Mouse (Mus musculus) midbrain, embryonic 15.5 days (tissue): ENCODE results near the gene Usp10. TPM values are rescaled to one million over a fixed set of nuclear protein-coding genes. Genes with fewer than 3 reads are reported as not detected.
A peak's percentile ranks its signal among the peaks of the same experiment; 100 is the strongest.

Experiments used
- ATAC-seq: fragments of 200-750 bp; cut with Nextera tagmentation; replicated peaks from 2 replicates; pipeline ENCODE4 v1.8.0; 2017; ENCODE audit warnings: moderate TSS enrichment
- H3K27ac ChIP-seq: fragments of 300-500 bp; sonication (generic); 2 replicates; pipeline ENCODE4 v1.5.1; 2015; ENCODE audit warnings: mild to moderate bottlenecking, inconsistent platforms
- H3K27me3 ChIP-seq: fragments of 300-500 bp; sonication (generic); replicated peaks from 2 replicates; pipeline ENCODE4 v1.6.1; 2015; ENCODE audit warnings: inconsistent platforms
- H3K36me3 ChIP-seq: fragments of 300-500 bp; sonication (generic); replicated peaks from 2 replicates; pipeline ENCODE4 v1.6.1; 2015; ENCODE audit warnings: inconsistent platforms
- H3K4me1 ChIP-seq: fragments of 300-500 bp; sonication (generic); 2 replicates; pipeline ENCODE4 v1.6.1; 2015; ENCODE audit warnings: inconsistent platforms
- H3K4me2 ChIP-seq: fragments of 300-500 bp; sonication (generic); 2 replicates; pipeline ENCODE4 v1.6.1; 2015; ENCODE audit warnings: inconsistent platforms, mild to moderate bottlenecking, moderate library complexity
- H3K4me3 ChIP-seq: fragments of 300-500 bp; sonication (generic); 2 replicates; pipeline ENCODE4 v1.5.1; 2015; ENCODE audit warnings: mild to moderate bottlenecking, inconsistent platforms
- H3K9ac ChIP-seq: fragments of 300-500 bp; sonication (generic); 2 replicates; pipeline ENCODE4 v1.6.1; 2015; ENCODE audit warnings: mild to moderate bottlenecking, inconsistent platforms
- H3K9me3 ChIP-seq: fragments of 300-500 bp; sonication (generic); 2 replicates; pipeline ENCODE4 v1.6.1; 2016; ENCODE audit warnings: inconsistent platforms
- WGBS: fragments of 180-500 bp; shearing (Covaris S2); methylation state at CpG from one replicate; pipeline ENCODE4 v1.1.7; 2015; ENCODE audit warnings: mixed read lengths; 5-methylcytosine and 5-hydroxymethylcytosine counted together
- polyA plus RNA-seq: library from polyadenylated mRNA; unstranded; fragments of >200 nt; fragmentation: Nextera tagmentation; extraction: Ambion mirVana; gene quantifications from 2 replicates; pipeline ENCODE4 v1.2.1, GENCODE M21; 2015

Gene Usp10
- polyA plus RNA-seq, 1 experiment from 2014 or later: 151 TPM

DNA sequence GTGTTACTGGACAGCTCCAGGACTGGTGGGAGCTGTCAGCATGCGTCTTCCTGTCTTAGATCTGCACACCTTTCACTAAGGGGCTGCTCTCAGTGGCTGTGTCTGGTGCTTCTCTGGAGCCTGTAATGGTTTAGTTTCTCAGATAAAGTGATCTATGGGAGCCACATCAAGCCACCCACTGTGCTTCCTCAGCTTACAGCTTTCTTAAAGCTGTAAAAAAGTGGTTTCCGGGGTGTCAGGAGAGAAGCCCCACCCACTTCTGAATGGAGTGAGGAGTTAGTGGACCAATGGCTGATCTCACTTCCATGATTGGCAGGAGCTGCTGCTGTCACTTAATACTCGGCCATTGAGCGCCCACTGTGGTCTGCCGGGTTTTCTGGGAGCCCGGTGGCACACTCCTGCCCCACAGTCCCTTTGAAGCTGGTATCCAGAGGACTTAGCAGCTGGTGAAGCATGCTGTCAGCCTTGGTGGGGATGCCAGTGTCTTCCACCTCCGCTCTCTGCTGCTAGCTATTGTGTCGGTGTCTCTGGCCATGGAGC lies 36.2 kb downstream of the Usp10 start:
- no peak for ATAC-seq
- Histone ChIP-seq H3K27ac (no peak overlapping the region), H3K36me3 (peaks cover 26% of the 10 kb centered on the region), H3K9ac (no peak overlapping the region), H3K9me3 (no peaks in the 10 kb centered on the region), H3K4me2 (no peak overlapping the region), H3K4me3 (no peak overlapping the region), H3K27me3 (no peaks in the 10 kb centered on the region), H3K4me1 (peaks cover 9% of the 10 kb centered on the region)
- 76% methylated on average over 8 of the region's 8 CpGs for WGBS

DNA sequence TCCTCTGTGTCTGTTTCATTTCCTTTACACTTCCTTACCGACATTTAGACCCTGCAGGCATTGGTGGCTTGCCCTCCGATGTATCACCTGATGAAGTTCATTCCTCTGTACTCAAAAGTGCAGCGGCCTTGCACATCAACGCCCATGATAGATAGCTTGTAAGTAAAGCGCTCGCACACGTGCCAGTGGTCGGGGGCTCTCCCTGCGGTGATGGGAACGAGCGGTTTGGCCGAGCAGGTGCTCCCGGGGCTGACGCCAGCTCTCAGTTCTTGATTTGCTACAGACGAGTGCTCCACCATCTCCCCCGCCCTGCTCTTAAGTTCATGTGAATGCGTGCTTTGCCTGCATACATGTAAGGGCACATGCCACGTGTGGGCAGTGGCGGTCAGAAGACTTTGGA lies 37.5 kb downstream of the Usp10 start:
- peaks cover 24% of the 10 kb centered on the region for H3K36me3 ChIP-seq
- 86% methylated on average over 19 of the region's 19 CpGs for WGBS
- H3K27me3 ChIP-seq: no peaks in the 10 kb centered on the region
- no peak for ATAC-seq
- no peaks in the 10 kb centered on the region for H3K9me3 ChIP-seq
- H3K9ac ChIP-seq: no peak overlapping the region
- H3K4me2 ChIP-seq: no peak overlapping the region
- peaks cover 9% of the 10 kb centered on the region for H3K4me1 ChIP-seq
- H3K4me3 ChIP-seq: no peak overlapping the region
- no peak overlapping the region for H3K27ac ChIP-seq

DNA sequence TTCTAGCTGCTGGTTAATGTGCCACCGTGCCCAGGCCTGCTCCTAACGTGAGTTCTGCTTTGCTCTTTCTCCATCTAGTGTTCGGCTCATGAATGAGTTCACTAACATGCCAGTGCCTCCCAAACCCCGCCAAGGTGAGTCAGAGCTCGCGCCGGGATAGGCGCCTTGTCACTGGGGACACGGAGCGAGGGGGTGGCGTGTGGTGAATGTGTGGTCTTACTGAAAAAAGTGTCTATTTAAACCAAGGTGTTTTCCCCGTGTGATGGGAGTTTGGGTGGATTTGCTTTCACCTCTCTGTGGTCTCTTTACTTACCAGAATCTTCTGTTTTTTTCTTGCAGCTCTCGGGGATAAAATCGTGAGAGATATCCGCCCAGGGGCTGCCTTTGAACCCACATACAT lies 38.2 kb downstream of the Usp10 start:
- Histone ChIP-seq H3K4me1 (peaks cover 9% of the 10 kb centered on the region), H3K4me2 (no peak overlapping the region), H3K27me3 (no peaks in the 10 kb centered on the region), H3K9ac (no peak overlapping the region), H3K4me3 (no peak overlapping the region), H3K27ac (no peak overlapping the region), H3K36me3 (peaks cover 31% of the 10 kb centered on the region), H3K9me3 (no peaks in the 10 kb centered on the region)
- ATAC-seq: no peak
- WGBS: 70% methylated on average over 15 of the region's 15 CpGs

DNA sequence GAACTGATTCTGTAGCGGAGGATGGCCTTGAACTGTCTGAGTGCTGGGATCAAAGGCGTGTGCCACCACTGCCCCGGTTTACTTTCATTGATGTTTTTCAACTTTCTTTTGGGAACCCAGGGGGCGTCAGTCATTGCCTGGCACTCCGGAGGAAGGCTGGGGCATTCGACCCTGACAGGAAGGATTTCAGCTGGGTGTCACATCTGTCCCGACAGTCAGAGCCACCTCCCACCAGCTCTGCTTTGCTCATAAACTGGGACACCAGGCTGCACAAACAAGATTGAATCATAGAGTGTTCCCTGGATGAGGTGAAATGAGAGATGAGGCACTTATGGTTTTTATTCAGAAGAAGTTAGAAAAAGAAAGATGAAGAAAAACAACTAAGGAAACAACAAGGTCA lies 42.1 kb downstream of the Usp10 start:
- no peaks in the 10 kb centered on the region for H3K27me3 ChIP-seq
- no peak overlapping the region for H3K9ac ChIP-seq
- H3K4me1 ChIP-seq: peaks cover 9% of the 10 kb centered on the region
- H3K27ac ChIP-seq: no peak overlapping the region
- no peaks in the 10 kb centered on the region for H3K9me3 ChIP-seq
- H3K36me3 ChIP-seq: peaks cover 46% of the 10 kb centered on the region
- ATAC-seq: no peak
- no peak overlapping the region for H3K4me3 ChIP-seq
- no peak overlapping the region for H3K4me2 ChIP-seq
- 74% methylated on average over 7 of the region's 7 CpGs for WGBS

DNA sequence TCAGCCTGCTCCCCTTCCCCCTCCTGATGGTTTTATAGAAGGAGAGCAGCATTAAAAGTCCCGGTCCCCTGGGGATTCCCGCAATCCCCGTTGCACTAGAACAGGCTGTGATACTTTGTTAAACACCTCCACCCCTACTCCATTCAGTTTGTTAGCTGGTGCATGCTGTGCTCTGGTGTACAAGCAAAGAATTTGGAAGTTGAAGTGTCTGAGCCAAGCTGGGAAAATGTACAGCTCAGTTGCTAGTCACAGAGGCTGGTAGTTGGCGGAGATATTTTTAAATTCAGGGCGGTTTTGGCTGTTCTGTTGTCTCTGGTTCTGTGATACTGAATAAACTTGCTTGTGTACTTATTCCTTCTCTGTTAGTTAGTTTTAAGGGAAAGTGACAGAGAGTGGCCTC lies 42.6 kb downstream of the Usp10 start:
- Histone ChIP-seq H3K4me2 (no peak overlapping the region), H3K27ac (no peak overlapping the region), H3K36me3 (peaks cover 48% of the 10 kb centered on the region), H3K9me3 (no peaks in the 10 kb centered on the region), H3K4me3 (no peak overlapping the region), H3K9ac (no peak overlapping the region), H3K27me3 (no peaks in the 10 kb centered on the region), H3K4me1 (peaks cover 9% of the 10 kb centered on the region)
- no peak for ATAC-seq
- WGBS: 77% methylated on average over 5 of the region's 5 CpGs

DNA sequence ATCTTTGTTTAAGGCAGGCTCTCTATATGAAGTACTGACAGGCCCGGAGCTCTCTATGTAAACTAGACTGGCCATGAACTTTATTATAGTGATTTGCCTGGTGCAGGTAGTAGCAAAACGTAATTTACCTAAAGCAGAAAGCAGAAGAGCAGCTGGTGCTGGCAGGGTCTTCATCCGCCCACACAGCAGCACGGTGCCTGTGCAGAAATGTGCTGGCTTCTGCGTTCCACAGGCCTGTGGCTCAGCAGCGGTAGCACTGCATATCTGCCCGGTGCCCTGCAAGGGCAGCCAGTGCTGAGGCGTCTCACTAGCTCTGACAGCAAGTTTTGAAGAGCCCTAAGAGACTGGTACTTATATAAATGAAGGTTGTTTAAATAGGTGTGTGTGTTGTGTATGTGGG lies 45.2 kb downstream of the Usp10 start:
- Histone ChIP-seq H3K9ac (no peak overlapping the region), H3K9me3 (no peaks in the 10 kb centered on the region), H3K4me1 (peaks cover 1% of the 10 kb centered on the region; the same call in 1 of the 2 replicates), H3K27ac (no peak overlapping the region), H3K36me3 (peaks cover 44% of the 10 kb centered on the region), H3K27me3 (no peaks in the 10 kb centered on the region), H3K4me2 (no peak overlapping the region), H3K4me3 (no peak overlapping the region)
- no peak for ATAC-seq
- 96% methylated on average over 8 of the region's 8 CpGs for WGBS

DNA sequence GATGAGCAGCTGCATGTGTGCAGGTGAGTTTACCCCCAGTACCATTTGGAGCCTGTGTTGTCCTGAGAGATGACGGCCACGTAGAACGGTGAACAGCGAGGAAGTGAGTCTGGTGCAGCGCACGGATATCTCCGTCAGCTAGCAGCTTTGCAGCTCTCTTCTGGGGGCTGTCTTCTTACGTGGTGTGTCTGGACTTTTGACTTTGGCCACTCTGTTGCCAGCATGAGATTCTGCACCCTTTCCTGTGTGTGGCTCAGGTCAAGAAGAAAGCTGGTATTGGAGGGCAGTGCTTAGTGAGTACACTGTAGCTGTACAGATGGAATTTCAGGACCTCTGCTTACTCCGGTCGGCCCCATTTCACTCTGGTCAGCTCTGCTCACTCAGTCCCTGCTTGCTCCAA lies 47.9 kb downstream of the Usp10 start:
- WGBS: 95% methylated on average over 10 of the region's 10 CpGs
- H3K36me3 ChIP-seq: peaks cover 25% of the 10 kb centered on the region
- H3K27ac ChIP-seq: no peak overlapping the region
- H3K27me3 ChIP-seq: no peaks in the 10 kb centered on the region
- H3K4me1 ChIP-seq: peaks cover 7% of the 10 kb centered on the region
- no peaks in the 10 kb centered on the region for H3K9me3 ChIP-seq
- no peak overlapping the region for H3K9ac ChIP-seq
- no peak overlapping the region for H3K4me2 ChIP-seq
- H3K4me3 ChIP-seq: no peak overlapping the region
- ATAC-seq: no peak

DNA sequence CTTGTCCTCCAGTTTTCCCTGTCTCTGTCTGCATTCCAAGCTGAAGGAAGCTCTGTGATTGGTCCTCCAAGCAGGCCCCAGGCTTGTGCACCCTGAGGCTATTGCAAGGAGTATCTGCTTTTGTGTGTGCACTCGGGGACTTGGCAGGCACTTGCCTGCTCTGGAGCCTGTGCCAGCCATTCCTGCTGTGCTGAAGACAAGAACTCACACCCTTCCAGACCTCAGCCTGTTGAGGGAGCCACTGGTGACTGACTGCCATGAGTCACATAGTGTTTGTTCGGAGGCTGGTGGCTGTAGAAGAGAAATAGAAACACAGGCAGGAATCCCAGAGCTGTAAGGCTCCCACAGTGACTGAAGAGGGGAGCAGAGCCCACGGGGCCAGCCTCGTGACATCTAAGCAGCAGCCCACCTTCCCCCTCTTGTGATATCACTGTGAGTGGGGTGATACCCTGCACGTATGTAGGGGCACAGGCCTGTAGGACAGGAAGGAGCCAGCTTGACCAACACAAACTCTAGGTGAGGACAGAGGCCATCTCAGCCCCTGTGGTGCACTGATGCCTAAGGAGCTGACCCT lies 50.5 kb downstream of the Usp10 start:
- H3K4me3 ChIP-seq: no peak overlapping the region

DNA sequence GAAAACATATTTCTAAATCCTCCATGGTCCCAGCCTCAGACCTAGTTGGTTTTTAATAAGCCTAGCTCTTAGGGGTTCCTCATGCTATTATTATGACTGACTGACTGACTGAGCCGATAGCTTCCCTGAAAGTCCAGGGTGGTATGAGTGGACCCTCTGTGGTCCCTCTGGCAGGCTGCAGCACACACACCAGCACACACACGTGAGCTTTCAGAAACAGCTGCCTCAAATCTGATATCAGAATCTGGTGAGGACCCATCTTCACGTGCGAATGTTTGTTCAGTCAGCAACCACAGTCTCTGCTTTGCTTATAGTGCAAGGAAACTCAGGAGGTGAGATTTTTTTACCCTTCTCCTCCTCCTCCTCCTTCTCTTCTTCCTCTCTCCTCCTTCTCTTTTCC lies 54.7 kb downstream of the Usp10 start:
- WGBS: 87% methylated on average over 4 of the region's 4 CpGs
- no peak for ATAC-seq
- H3K4me1 ChIP-seq: peaks cover 7% of the 10 kb centered on the region

More for the DNA sequence above, 50.5 kb downstream of the Usp10 start:
- peaks cover 10% of the 10 kb centered on the region for H3K36me3 ChIP-seq
- no peak overlapping the region for H3K4me2 ChIP-seq
- H3K27me3 ChIP-seq: no peaks in the 10 kb centered on the region
- peak overlapping the region; percentile 50; the same call in 1 of the 2 replicates for H3K27ac ChIP-seq
- WGBS: 44% methylated on average over 5 of the region's 5 CpGs
- peak; percentile 69 for ATAC-seq
- H3K4me1 ChIP-seq: peaks cover 7% of the 10 kb centered on the region
- no peak overlapping the region for H3K9ac ChIP-seq
- H3K9me3 ChIP-seq: no peaks in the 10 kb centered on the region

DNA sequence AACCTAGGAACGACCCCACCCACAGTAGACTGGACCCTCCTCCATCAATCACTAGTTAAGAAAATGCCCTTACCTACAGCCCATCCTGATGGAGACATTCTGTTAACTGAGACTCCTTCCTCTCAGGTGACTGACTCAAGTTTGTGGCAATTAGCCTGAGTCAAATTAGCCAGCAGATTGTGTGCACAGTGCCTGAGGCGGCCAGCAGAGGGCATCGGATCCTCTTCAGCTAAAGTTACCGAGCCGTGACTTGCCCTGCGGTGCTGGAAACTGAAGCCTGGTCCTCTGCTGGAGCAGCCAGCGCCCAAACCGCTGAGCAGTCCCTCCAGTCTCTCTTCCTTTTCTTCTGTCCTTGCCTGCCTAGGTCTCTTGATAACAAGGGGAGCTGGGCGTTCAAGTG lies 57.3 kb downstream of the Usp10 start:
- Histone ChIP-seq H3K27me3 (no peaks in the 10 kb centered on the region), H3K27ac (no peak overlapping the region), H3K36me3 (no peaks in the 10 kb centered on the region), H3K9me3 (no peaks in the 10 kb centered on the region), H3K4me2 (no peak overlapping the region), H3K4me1 (no peaks in the 10 kb centered on the region), H3K9ac (no peak overlapping the region), H3K4me3 (no peak overlapping the region)
- ATAC-seq: no peak
- WGBS: 89% methylated on average over 9 of the region's 9 CpGs

More for the DNA sequence above, 54.7 kb downstream of the Usp10 start:
- H3K9me3 ChIP-seq: no peaks in the 10 kb centered on the region
- no peaks in the 10 kb centered on the region for H3K36me3 ChIP-seq
- no peak overlapping the region for H3K27ac ChIP-seq
- no peak overlapping the region for H3K4me3 ChIP-seq
- H3K27me3 ChIP-seq: no peaks in the 10 kb centered on the region
- no peak overlapping the region for H3K9ac ChIP-seq
- H3K4me2 ChIP-seq: no peak overlapping the region

DNA sequence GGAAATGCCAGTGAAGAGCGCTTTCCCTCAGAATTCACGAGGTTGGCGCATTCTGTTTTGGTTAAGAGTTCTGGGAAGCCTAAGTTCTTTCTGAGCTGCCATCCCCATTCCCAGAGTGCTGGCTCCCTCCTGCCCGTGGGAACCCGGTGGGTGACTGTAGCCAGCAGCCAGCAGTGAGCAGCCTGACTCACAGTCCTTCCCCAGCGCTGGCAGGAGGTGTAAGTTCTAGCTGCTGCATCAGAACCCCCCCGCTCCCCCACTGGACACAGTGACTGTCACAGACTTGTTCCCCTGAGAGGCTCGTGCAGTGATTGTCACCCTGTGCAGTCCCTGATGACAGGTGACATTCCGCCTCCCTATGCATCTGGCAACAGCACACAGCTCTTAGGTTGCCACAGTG lies 60.0 kb downstream of the Usp10 start:
- Histone ChIP-seq H3K4me1 (no peaks in the 10 kb centered on the region), H3K27me3 (no peaks in the 10 kb centered on the region), H3K27ac (no peak overlapping the region), H3K9ac (no peak overlapping the region), H3K4me2 (no peak overlapping the region), H3K36me3 (no peaks in the 10 kb centered on the region), H3K9me3 (no peaks in the 10 kb centered on the region), H3K4me3 (no peak overlapping the region)
- 84% methylated on average over 9 of the region's 9 CpGs for WGBS
- no peak for ATAC-seq

DNA sequence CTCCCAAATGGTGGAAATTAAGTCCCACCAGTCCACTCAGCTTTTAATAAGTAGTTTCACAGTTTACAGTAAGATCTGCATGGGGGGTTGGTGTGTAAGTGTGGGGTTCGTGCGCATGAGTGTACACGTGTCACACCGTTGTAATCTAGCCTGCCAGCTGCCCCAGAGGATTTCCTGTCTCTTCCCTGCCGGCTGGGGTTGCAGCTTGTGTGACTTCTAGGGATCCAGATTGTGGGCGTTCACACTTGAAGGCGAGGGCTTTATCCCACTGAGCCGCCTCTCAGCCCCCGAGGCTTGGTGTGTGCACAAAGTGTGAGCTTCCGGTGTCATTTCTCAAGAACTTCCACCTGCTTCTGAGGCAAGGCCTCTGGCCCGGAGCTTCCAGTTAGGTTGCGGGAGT lies 62.4 kb downstream of the Usp10 start:
- no peak for ATAC-seq
- no peaks in the 10 kb centered on the region for H3K4me1 ChIP-seq
- no peak overlapping the region for H3K27ac ChIP-seq
- no peaks in the 10 kb centered on the region for H3K27me3 ChIP-seq
- no peak overlapping the region for H3K9ac ChIP-seq
- H3K4me3 ChIP-seq: no peak overlapping the region
- 80% methylated on average over 12 of the region's 12 CpGs for WGBS
- no peaks in the 10 kb centered on the region for H3K36me3 ChIP-seq
- no peaks in the 10 kb centered on the region for H3K9me3 ChIP-seq
- no peak overlapping the region for H3K4me2 ChIP-seq

DNA sequence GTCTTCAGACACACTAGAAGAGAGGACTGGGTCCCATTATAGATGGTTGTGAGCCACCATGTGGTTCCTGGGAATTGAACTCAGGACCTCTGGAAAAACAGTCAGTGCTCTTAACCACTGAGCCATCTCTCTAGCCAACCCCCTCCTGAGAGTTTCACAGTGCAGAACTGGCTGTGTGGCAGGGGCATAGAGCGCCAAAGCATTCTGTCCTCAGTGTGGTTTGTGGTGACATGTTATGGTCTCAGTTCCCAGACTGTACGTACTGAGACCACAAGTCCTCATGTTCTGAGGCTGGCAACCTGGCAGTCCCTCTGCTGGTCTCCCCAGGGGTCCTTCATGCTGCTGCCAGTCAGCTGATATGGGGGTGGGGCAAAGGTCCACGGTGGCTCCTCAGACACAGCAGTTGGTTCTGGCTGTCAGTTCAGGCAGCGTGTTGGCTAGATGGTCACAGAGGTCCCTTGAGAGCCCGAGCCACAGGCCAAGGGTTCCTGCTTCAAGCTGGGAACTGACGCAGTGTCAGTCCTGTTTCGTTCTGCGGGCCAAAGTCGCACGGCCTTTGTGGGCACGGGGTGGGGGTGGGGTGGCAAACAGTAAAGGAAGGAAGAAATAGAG lies 68.7 kb downstream of the Usp10 start:
- no peak overlapping the region for H3K4me3 ChIP-seq
- no peaks in the 10 kb centered on the region for H3K36me3 ChIP-seq
- H3K27me3 ChIP-seq: no peaks in the 10 kb centered on the region
- H3K9me3 ChIP-seq: no peaks in the 10 kb centered on the region
- no peak overlapping the region for H3K9ac ChIP-seq
- no peak overlapping the region for H3K27ac ChIP-seq
- no peak for ATAC-seq
- no peak overlapping the region for H3K4me2 ChIP-seq
- WGBS: 66% methylated on average over 11 of the region's 11 CpGs
- no peaks in the 10 kb centered on the region for H3K4me1 ChIP-seq
